Mouse (Mus musculus) lung, adult 2 months (tissue): ENCODE results near the gene Extl1.

ENCODE experiments used
- CTCF ChIP-seq: fragments of 200-500 bp; IDR thresholded peaks from 2 replicates; pipeline ENCODE4 v1.5.1; 2011; ENCODE audit warnings: mild to moderate bottlenecking, low read length, control low read depth; ENCODE audit not compliant: insufficient read depth
- POLR2A ChIP-seq: fragments of 200-500 bp; IDR thresholded peaks from 2 replicates; pipeline ENCODE4 v1.6.1; 2011; ENCODE audit warnings: low read depth, mild to moderate bottlenecking, control low read depth, low read length, borderline replicate concordance; ENCODE audit errors: extremely low read depth

DNA sequence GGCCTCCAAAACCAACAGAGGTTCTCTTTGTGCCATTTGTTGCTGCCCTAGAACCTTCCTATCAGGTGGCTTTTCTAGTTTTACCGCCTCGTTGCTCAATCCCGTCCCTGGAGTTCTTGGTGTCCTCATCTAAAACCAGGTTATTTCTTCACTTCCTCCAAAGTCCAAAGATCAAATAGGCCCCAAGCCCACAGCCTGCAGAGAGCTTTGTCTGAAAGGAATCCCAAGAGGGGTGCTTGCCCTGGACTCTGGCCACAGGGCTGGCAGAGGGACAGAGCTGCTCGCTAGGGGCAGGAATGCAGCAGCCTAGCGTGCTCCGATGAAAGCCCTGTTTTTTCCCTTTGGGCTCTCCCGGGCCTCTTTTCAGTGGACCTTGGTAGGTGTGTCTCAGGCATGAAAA, 13.5 kb upstream of the Extl1 start:
- no peak; the same call in 1 of the 2 replicates for TF ChIP-seq POLR2A
- TF ChIP-seq CTCF: no peak
